Mouse (Mus musculus) neural tube, embryonic 11.5 days (tissue): ENCODE results near the gene Itgb1. TPM values are rescaled to one million over a fixed set of nuclear protein-coding genes. Genes with fewer than 3 reads are reported as not detected.
A peak's percentile ranks its signal among the peaks of the same experiment; 100 is the strongest.

Experiments
- ATAC-seq: fragments of 200-750 bp; cut with Nextera tagmentation; 2 replicates; pipeline ENCODE4 v1.8.0; 2017; ENCODE audit warnings: moderate number of reproducible peaks, mild to moderate bottlenecking, moderate TSS enrichment, moderate library complexity; ENCODE audit not compliant: insufficient read depth, low FRiP score, low TSS enrichment
- DNase-seq: peaks from one replicate; pipeline ENCODE4 v3.0.0-alpha.2; 2015; ENCODE audit warnings: low spot score
- H3K27ac ChIP-seq: fragments of 300-500 bp; sonication (generic); 2 replicates; pipeline ENCODE4 v1.5.1; 2014; ENCODE audit warnings: low read depth, mild to moderate bottlenecking, low read length
- H3K27me3 ChIP-seq: fragments of 300-500 bp; sonication (generic); 2 replicates; pipeline ENCODE4 v1.6.1; 2014; ENCODE audit warnings: mild to moderate bottlenecking, low read length, mixed read lengths; ENCODE audit not compliant: control insufficient read depth, insufficient read depth
- H3K36me3 ChIP-seq: fragments of 300-500 bp; sonication (generic); 2 replicates; pipeline ENCODE4 v1.6.1; 2014; ENCODE audit warnings: mild to moderate bottlenecking, low read length, moderate library complexity, mixed read lengths; ENCODE audit not compliant: control insufficient read depth, insufficient read depth
- H3K4me1 ChIP-seq: fragments of 300-500 bp; sonication (generic); 2 replicates; pipeline ENCODE4 v1.6.1; 2014; ENCODE audit warnings: low read length, mixed read lengths; ENCODE audit not compliant: control insufficient read depth, insufficient read depth
- H3K4me2 ChIP-seq: fragments of 300-500 bp; sonication (generic); 2 replicates; pipeline ENCODE4 v1.6.1; 2014; ENCODE audit warnings: low read depth, mild to moderate bottlenecking, moderate library complexity
- H3K4me3 ChIP-seq: fragments of 300-500 bp; sonication (generic); 2 replicates; pipeline ENCODE4 v1.5.1; 2014; ENCODE audit warnings: low read depth, low read length
- H3K9ac ChIP-seq: fragments of 300-500 bp; sonication (generic); 2 replicates; pipeline ENCODE4 v1.6.1; 2014; ENCODE audit warnings: mild to moderate bottlenecking, low read length
- H3K9me3 ChIP-seq: fragments of 300-500 bp; sonication (generic); 2 replicates; pipeline ENCODE4 v1.6.1; 2016; ENCODE audit warnings: low read length; ENCODE audit not compliant: control insufficient read depth
- WGBS: fragments of 180-500 bp; shearing (Covaris S2); extraction: QIAGEN DNeasy Blood & Tissue Kit; methylation state at CpG from one replicate; pipeline ENCODE4 v1.1.7; 2014; 5-methylcytosine and 5-hydroxymethylcytosine counted together
- polyA plus RNA-seq: library from polyadenylated mRNA; unstranded; fragments of >200 nt; fragmentation: Nextera tagmentation; extraction: Ambion mirVana; gene quantifications from 2 replicates; pipeline ENCODE4 v1.2.1, GENCODE M21; 2014

Gene Itgb1
- polyA plus RNA-seq, 1 experiment from 2014 or later: 196 TPM

- ATAC-seq (no peak), DNase-seq (no peak)
- Histone ChIP-seq H3K4me1 (no peaks in the 10 kb centered on the region), H3K36me3 (no peaks in the 10 kb centered on the region), H3K4me2 (no peak overlapping the region), H3K9me3 (no peaks in the 10 kb centered on the region), H3K27ac (no peak overlapping the region), H3K4me3 (no peak overlapping the region), H3K27me3 (no peaks in the 10 kb centered on the region), H3K9ac (no peak overlapping the region)
- 84% methylated on average over 3 of the region's 3 CpGs for WGBS
These were observed 9.4 kb upstream of the Itgb1 start for GRCm38 (mm10) chr8:128675848-128676629.

- Histone ChIP-seq H3K36me3 (no peaks in the 10 kb centered on the region), H3K9me3 (no peaks in the 10 kb centered on the region), H3K4me3 (no peak overlapping the region), H3K27me3 (no peaks in the 10 kb centered on the region), H3K9ac (no peak overlapping the region), H3K4me2 (no peak overlapping the region), H3K27ac (no peak overlapping the region), H3K4me1 (no peaks in the 10 kb centered on the region)
- DNase-seq (no peak), ATAC-seq (no peak)
- WGBS: 86% methylated on average over 2 of the region's 2 CpGs
These were observed 5.5 kb upstream of the Itgb1 start for GRCm38 (mm10) chr8:128679909-128680308.

- no peak for DNase-seq
- Histone ChIP-seq H3K4me3 (no peak overlapping the region), H3K27ac (no peak overlapping the region), H3K9ac (no peak overlapping the region), H3K36me3 (no peaks in the 10 kb centered on the region), H3K4me1 (no peaks in the 10 kb centered on the region), H3K4me2 (no peak overlapping the region), H3K27me3 (no peaks in the 10 kb centered on the region), H3K9me3 (no peaks in the 10 kb centered on the region)
- no peak for ATAC-seq
- WGBS: 94% methylated on average over 2 of the region's 2 CpGs
These were observed 4.7 kb upstream of the Itgb1 start for GRCm38 (mm10) chr8:128680548-128681325.

- WGBS: 89% methylated on average over 3 of the region's 3 CpGs
- Histone ChIP-seq H3K27me3 (no peaks in the 10 kb centered on the region), H3K4me1 (peaks cover under 1% of the 10 kb centered on the region; the same call in 1 of the 2 replicates), H3K4me2 (no peak overlapping the region), H3K4me3 (no peak overlapping the region), H3K9me3 (no peaks in the 10 kb centered on the region), H3K27ac (no peak overlapping the region), H3K9ac (no peak overlapping the region), H3K36me3 (no peaks in the 10 kb centered on the region)
- DNase-seq: no peak
- ATAC-seq: no peak
These were observed 3.5 kb upstream of the Itgb1 start for GRCm38 (mm10) chr8:128681970-128682369.

GRCm38 (mm10) chr8:128684609-128685506, 596 bp upstream of the Itgb1 start:
- Histone ChIP-seq H3K4me1 (peaks cover 8% of the 10 kb centered on the region; the same call in 1 of the 2 replicates), H3K27me3 (no peaks in the 10 kb centered on the region), H3K4me3 (peak overlapping the region; percentile 87), H3K9me3 (no peaks in the 10 kb centered on the region), H3K9ac (peak overlapping the region; percentile 98), H3K4me2 (peak overlapping the region; percentile 52), H3K27ac (peak overlapping the region; percentile 97), H3K36me3 (no peaks in the 10 kb centered on the region)
- DNase-seq (peak; percentile 29), ATAC-seq (peak; percentile 48; the same call in 1 of the 2 replicates)
- 14% methylated on average over 25 of the region's 25 CpGs for WGBS

- H3K4me2 ChIP-seq: peak overlapping the region; percentile 52
- peak overlapping the region; percentile 87 for H3K4me3 ChIP-seq
- peak overlapping the region; percentile 98 for H3K9ac ChIP-seq
- H3K27ac ChIP-seq: peak overlapping the region; percentile 97
- H3K27me3 ChIP-seq: no peaks in the 10 kb centered on the region
- H3K36me3 ChIP-seq: no peaks in the 10 kb centered on the region
- no peak; the same call in 1 of the 2 replicates for ATAC-seq
- no peaks in the 10 kb centered on the region for H3K9me3 ChIP-seq
- peaks cover 8% of the 10 kb centered on the region; the same call in 1 of the 2 replicates for H3K4me1 ChIP-seq
- no peak for DNase-seq
- WGBS: 0% methylated on average over 2 of the region's 2 CpGs
These were observed 1.1 kb downstream of the Itgb1 start for GRCm38 (mm10) chr8:128686429-128686990.

GRCm38 (mm10) chr8:128688679-128689078, 3.2 kb downstream of the Itgb1 start:
- H3K4me2 ChIP-seq: no peak overlapping the region
- ATAC-seq (no peak), DNase-seq (no peak)
- H3K9me3 ChIP-seq: no peaks in the 10 kb centered on the region
- no peak overlapping the region for H3K27ac ChIP-seq
- H3K4me1 ChIP-seq: peaks cover 8% of the 10 kb centered on the region; the same call in 1 of the 2 replicates
- no peaks in the 10 kb centered on the region for H3K27me3 ChIP-seq
- WGBS: 85% methylated on average over 3 of the region's 3 CpGs
- H3K9ac ChIP-seq: no peak overlapping the region
- H3K36me3 ChIP-seq: no peaks in the 10 kb centered on the region
- H3K4me3 ChIP-seq: no peak overlapping the region

GRCm38 (mm10) chr8:128690056-128690455, 4.6 kb downstream of the Itgb1 start:
- Histone ChIP-seq H3K9ac (no peak overlapping the region), H3K4me2 (no peak overlapping the region), H3K27ac (no peak overlapping the region), H3K4me3 (no peak overlapping the region), H3K9me3 (no peaks in the 10 kb centered on the region), H3K4me1 (peaks cover 8% of the 10 kb centered on the region; the same call in 1 of the 2 replicates), H3K36me3 (no peaks in the 10 kb centered on the region), H3K27me3 (no peaks in the 10 kb centered on the region)
- WGBS: 75% methylated on average over 1 of the region's 1 CpGs
- ATAC-seq (no peak), DNase-seq (no peak)
